Mouse (Mus musculus): ENCODE measurements around the gene 2510039O18Rik. TPM values are rescaled to one million over a fixed set of nuclear protein-coding genes. Genes with fewer than 3 reads are reported as not detected.

The 2510039O18Rik gene
- polyA plus RNA-seq, 1 experiment: 33.2 TPM

GRCm38 (mm10) chr4:147934611-147935010 lies 6.1 kb upstream of the 2510039O18Rik start:
- Histone ChIP-seq H3K27ac (ENCODE audit: insufficient read depth, low read length) (no peak overlapping the region), H3K4me1 (ENCODE audit: control insufficient read depth, insufficient read depth, low read length) (peaks cover 2% of the 10 kb centered on the region; the same call in 1 of the 2 replicates), H3K4me3 (ENCODE audit: insufficient read depth, low read length) (no peak overlapping the region)
- TF ChIP-seq CTCF (IDR thresholded peaks at IDR 0.05; ENCODE audit: extremely low read depth, insufficient read depth, low read length) (no peak), POLR2A (IDR thresholded peaks at IDR 0.05; ENCODE audit: extremely low read depth, insufficient read depth, low read length) (no peak)

GRCm38 (mm10) chr4:147935904-147936303 lies 4.8 kb upstream of the 2510039O18Rik start:
- no peak overlapping the region for H3K27ac ChIP-seq (ENCODE audit: insufficient read depth, low read length)
- peaks cover 3% of the 10 kb centered on the region; the same call in 1 of the 2 replicates for H3K4me1 ChIP-seq (ENCODE audit: control insufficient read depth, insufficient read depth, low read length)
- H3K4me3 ChIP-seq (ENCODE audit: insufficient read depth, low read length): peak overlapping the region; percentile 68
- TF ChIP-seq CTCF (IDR thresholded peaks at IDR 0.05; ENCODE audit: extremely low read depth, insufficient read depth, low read length) (no peak), POLR2A (IDR thresholded peaks at IDR 0.05; ENCODE audit: extremely low read depth, insufficient read depth, low read length) (no peak)

GRCm38 (mm10) chr4:147936331-147936954 lies 4.3 kb upstream of the 2510039O18Rik start, which contains the start of gene Plod1:
Gene Plod1, minus strand, starts transcription at chr4:147936767.
- Histone ChIP-seq H3K4me1 (ENCODE audit: control insufficient read depth, insufficient read depth, low read length) (peaks cover 3% of the 10 kb centered on the region; the same call in 1 of the 2 replicates), H3K27ac (ENCODE audit: insufficient read depth, low read length) (peak within 1 kb of the TSS; percentile 95), H3K4me3 (ENCODE audit: insufficient read depth, low read length) (peak within 1 kb of the TSS; percentile 68)
- TF ChIP-seq POLR2A (IDR thresholded peaks at IDR 0.05; ENCODE audit: extremely low read depth, insufficient read depth, low read length) (peak; percentile 45; the same call in 1 of the 2 replicates), CTCF (IDR thresholded peaks at IDR 0.05; ENCODE audit: extremely low read depth, insufficient read depth, low read length) (no peak)

- H3K4me1 ChIP-seq (ENCODE audit: control insufficient read depth, insufficient read depth, low read length): peaks cover 7% of the 10 kb centered on the region
- no peak overlapping the region for H3K27ac ChIP-seq (ENCODE audit: insufficient read depth, low read length)
- no peak for TF ChIP-seq POLR2A (IDR thresholded peaks at IDR 0.05; ENCODE audit: extremely low read depth, insufficient read depth, low read length)
- TF ChIP-seq CTCF (IDR thresholded peaks at IDR 0.05; ENCODE audit: extremely low read depth, insufficient read depth, low read length): no peak
Measured at GRCm38 (mm10) chr4:147937021-147937420, 3.7 kb upstream of the 2510039O18Rik start.

GRCm38 (mm10) chr4:147937486-147937885 lies 3.2 kb upstream of the 2510039O18Rik start:
- Histone ChIP-seq H3K4me1 (ENCODE audit: control insufficient read depth, insufficient read depth, low read length) (peaks cover 10% of the 10 kb centered on the region), H3K27ac (ENCODE audit: insufficient read depth, low read length) (no peak overlapping the region), H3K4me3 (ENCODE audit: insufficient read depth, low read length) (no peak overlapping the region)
- no peak for TF ChIP-seq CTCF (IDR thresholded peaks at IDR 0.05; ENCODE audit: extremely low read depth, insufficient read depth, low read length)
- no peak for TF ChIP-seq POLR2A (IDR thresholded peaks at IDR 0.05; ENCODE audit: extremely low read depth, insufficient read depth, low read length)

More at GRCm38 (mm10) chr4:147937021-147937420, 3.7 kb upstream of the 2510039O18Rik start:
- H3K4me3 ChIP-seq (ENCODE audit: insufficient read depth, low read length): peak overlapping the region; percentile 68; the same call in 1 of the 2 replicates

- H3K4me1 ChIP-seq (ENCODE audit: control insufficient read depth, insufficient read depth, low read length): peaks cover 15% of the 10 kb centered on the region
- peak overlapping the region; percentile 48; the same call in 1 of the 2 replicates for H3K27ac ChIP-seq (ENCODE audit: insufficient read depth, low read length)
- H3K4me3 ChIP-seq (ENCODE audit: insufficient read depth, low read length): no peak overlapping the region
- TF ChIP-seq CTCF (IDR thresholded peaks at IDR 0.05; ENCODE audit: extremely low read depth, insufficient read depth, low read length) (no peak), POLR2A (IDR thresholded peaks at IDR 0.05; ENCODE audit: extremely low read depth, insufficient read depth, low read length) (no peak)
Measured at GRCm38 (mm10) chr4:147938148-147939096, 2.3 kb upstream of the 2510039O18Rik start.

GRCm38 (mm10) chr4:147940111-147940510 lies 584 bp upstream of the 2510039O18Rik start:
- H3K27ac ChIP-seq (ENCODE audit: insufficient read depth, low read length): peak overlapping the region; percentile 66
- peaks cover 15% of the 10 kb centered on the region for H3K4me1 ChIP-seq (ENCODE audit: control insufficient read depth, insufficient read depth, low read length)
- H3K4me3 ChIP-seq (ENCODE audit: insufficient read depth, low read length): no peak overlapping the region
- no peak for TF ChIP-seq CTCF (IDR thresholded peaks at IDR 0.05; ENCODE audit: extremely low read depth, insufficient read depth, low read length)
- no peak for TF ChIP-seq POLR2A (IDR thresholded peaks at IDR 0.05; ENCODE audit: extremely low read depth, insufficient read depth, low read length)

- Histone ChIP-seq H3K4me1 (ENCODE audit: control insufficient read depth, insufficient read depth, low read length) (peaks cover 15% of the 10 kb centered on the region), H3K4me3 (ENCODE audit: insufficient read depth, low read length) (peak overlapping the region; percentile 54), H3K27ac (ENCODE audit: insufficient read depth, low read length) (peak overlapping the region; percentile 6; the same call in 1 of the 2 replicates)
- TF ChIP-seq CTCF (IDR thresholded peaks at IDR 0.05; ENCODE audit: extremely low read depth, insufficient read depth, low read length) (no peak), POLR2A (IDR thresholded peaks at IDR 0.05; ENCODE audit: extremely low read depth, insufficient read depth, low read length) (no peak)
Measured at GRCm38 (mm10) chr4:147941045-147942020, 638 bp downstream of the 2510039O18Rik start.

Data from cortical plate, adult 2 months (tissue).